In genomic region chrX:18162861-18163731, GRCm38 (mm10) we compare ENCODE assay signal across 8 mouse cellular contexts. TPM values are rescaled to one million over a fixed set of nuclear protein-coding genes. Genes with fewer than 3 reads are reported as not detected.
DNase-seq lines count a peak whose midpoint lies in the region; ATAC-seq and TF ChIP-seq lines count a peak whose summit lies in the region.

No protein-coding gene starts in this region.

- H3K4me1 ChIP-seq in embryonic facial prominence, embryonic 10.5 days, result no peaks in the 10 kb centered on the region

- peak; percentile 69 for ATAC-seq in cerebellum, adult (ENCODE audit: insufficient number of reproducible peaks, low FRiP score, low TSS enrichment)
- ATAC-seq in granulocyte monocyte progenitor cell, adult 5-6 weeks (replicated peaks; ENCODE audit: poor library complexity, severe bottlenecking), result peak; percentile 20

- H3K4me2 ChIP-seq in myocyte (ENCODE audit: low read depth), result peak overlapping the region; percentile 53

- H3K36me3 ChIP-seq in embryonic facial prominence, embryonic 10.5 days (replicated peaks), result no peaks in the 10 kb centered on the region
- no peaks in the 10 kb centered on the region for H3K36me3 ChIP-seq in myocyte (ENCODE audit: control insufficient read depth, insufficient read depth)

- H3K27ac ChIP-seq in embryonic facial prominence, embryonic 10.5 days (replicated peaks), result peak overlapping the region; percentile 96

- H3K79me2 ChIP-seq in myocyte (ENCODE audit: control insufficient read depth, insufficient read depth), result peaks cover 48% of the 10 kb centered on the region

- no peak for TF ChIP-seq POLR2A in myocyte (IDR thresholded peaks at IDR 0.05; ENCODE audit: insufficient read length, low read depth)

- peak overlapping the region; percentile 84 for H3K4me3 ChIP-seq in embryonic facial prominence, embryonic 10.5 days
- peak overlapping the region; percentile 88 for H3K4me3 ChIP-seq in myocyte

- DNase-seq in cerebellum, adult 9-10 months, result no peak
- DNase-seq in embryonic facial prominence, embryonic 10.5 days (ENCODE audit: low spot score), result peak; percentile 70
- DNase-seq in kidney, adult 18-20 months, result peak; percentile 82
- DNase-seq in liver, result peak; percentile 69
- peak; percentile 39 to 67 for DNase-seq in spleen, postnatal 36 days (ENCODE audit: low spot score in 2 of 2)

- H3K9me3 ChIP-seq in embryonic facial prominence, embryonic 10.5 days, result no peaks in the 10 kb centered on the region

- WGBS in embryonic facial prominence, embryonic 10.5 days, result under 1% methylated on average over 93 of the region's 95 CpGs

- H3K27me3 ChIP-seq in embryonic facial prominence, embryonic 10.5 days (replicated peaks; ENCODE audit: low read depth, poor library complexity, severe bottlenecking), result no peaks in the 10 kb centered on the region
- H3K27me3 ChIP-seq in myocyte (ENCODE audit: control insufficient read depth, insufficient read depth, insufficient read length), result no peaks in the 10 kb centered on the region

- peak overlapping the region; percentile 60 for H3ac ChIP-seq in myocyte (ENCODE audit: control insufficient read depth, insufficient read length)

TF ChIP-seq in myocyte, 11 proteins besides CTCF, POLR2A, EP300 and RAD21:
- no peak for TF ChIP-seq MAX (IDR thresholded peaks at IDR 0.05; ENCODE audit: low read depth)

RNA-seq across cellular contexts. Expression of gene Kdm6a, which starts 0.7 kb away (rescaled TPM):
- 31.8 and 33.6 TPM in 2 replicates for polyA plus RNA-seq in embryonic facial prominence, embryonic 10.5 days (2016; fragmentation: Nextera tagmentation; extraction: Ambion mirVana)
- total RNA-seq in granulocyte monocyte progenitor cell, adult 5-6 weeks (2014; fragmentation: Nextera tagmentation), result 30.2 and 41.1 TPM in 2 replicates
- total RNA-seq in granulocyte monocyte progenitor cell, adult 5-6 weeks (2017), result 40.1 and 46.0 TPM in 2 replicates
- polyA plus RNA-seq in myocyte (2012; fragmentation: generic; extraction: Trizol), result 5.7 TPM

RNA-seq across cellular contexts. Expression of gene Dusp21, which starts 17.4 kb away (rescaled TPM):
- not detected in 2 replicates for polyA plus RNA-seq in embryonic facial prominence, embryonic 10.5 days (2016; fragmentation: Nextera tagmentation; extraction: Ambion mirVana)
- total RNA-seq in granulocyte monocyte progenitor cell, adult 5-6 weeks (2014; fragmentation: Nextera tagmentation), result not detected in 2 replicates
- total RNA-seq in granulocyte monocyte progenitor cell, adult 5-6 weeks (2017), result not detected in 2 replicates
- polyA plus RNA-seq in myocyte (2012; fragmentation: generic; extraction: Trizol), result not detected
